Mouse (Mus musculus) embryonic facial prominence, embryonic 11.5 days (tissue): Measurements from ENCODE around the gene Sgms1. TPM values are rescaled to one million over a fixed set of nuclear protein-coding genes. Genes with fewer than 3 reads are reported as not detected.

Experiments used
- ATAC-seq: fragments of 200-750 bp; cut with Nextera tagmentation; replicated peaks from 2 replicates; pipeline ENCODE4 v1.8.0; 2017; ENCODE audit warnings: low read depth; ENCODE audit not compliant: insufficient number of reproducible peaks, low FRiP score, low TSS enrichment
- DNase-seq: peaks from one replicate; pipeline ENCODE4 v3.0.0-alpha.2; 2015; ENCODE audit warnings: low spot score
- H3K27ac ChIP-seq: fragments of 300-500 bp; sonication (generic); replicated peaks from 2 replicates; pipeline ENCODE4 v1.5.1; 2014; ENCODE audit warnings: mild to moderate bottlenecking, low read depth, low read length, control low read depth
- H3K27me3 ChIP-seq: fragments of 300-500 bp; sonication (generic); 2 replicates; pipeline ENCODE4 v1.6.1; 2014; ENCODE audit warnings: mild to moderate bottlenecking, low read length, moderate library complexity, mixed read lengths; ENCODE audit not compliant: control insufficient read depth, insufficient read depth
- H3K36me3 ChIP-seq: fragments of 300-500 bp; sonication (generic); replicated peaks from 2 replicates; pipeline ENCODE4 v1.6.1; 2014; ENCODE audit warnings: low read depth, mild to moderate bottlenecking, low read length, moderate library complexity, mixed read lengths; ENCODE audit not compliant: control insufficient read depth, insufficient read depth
- H3K4me1 ChIP-seq: fragments of 300-500 bp; sonication (generic); 2 replicates; pipeline ENCODE4 v1.6.1; 2014; ENCODE audit warnings: low read length, mixed read lengths; ENCODE audit not compliant: control insufficient read depth, insufficient read depth
- H3K4me2 ChIP-seq: fragments of 300-500 bp; sonication (generic); 2 replicates; pipeline ENCODE4 v1.6.1; 2014; ENCODE audit warnings: low read depth, mild to moderate bottlenecking, control low read depth, low read length, moderate library complexity
- H3K4me3 ChIP-seq: fragments of 300-500 bp; sonication (generic); 2 replicates; pipeline ENCODE4 v1.5.1; 2014; ENCODE audit warnings: low read depth, low read length, control low read depth
- H3K9ac ChIP-seq: fragments of 300-500 bp; sonication (generic); replicated peaks from 2 replicates; pipeline ENCODE4 v1.6.1; 2014; ENCODE audit warnings: mild to moderate bottlenecking, control low read depth, low read length
- H3K9me3 ChIP-seq: fragments of 300-500 bp; sonication (generic); replicated peaks from 2 replicates; pipeline ENCODE4 v1.6.1; 2016; ENCODE audit warnings: mild to moderate bottlenecking, low read length, inconsistent platforms, mixed read lengths; ENCODE audit not compliant: control insufficient read depth
- WGBS: fragments of 180-500 bp; shearing (Covaris S2); extraction: QIAGEN DNeasy Blood & Tissue Kit; methylation state at CpG from one replicate; pipeline ENCODE4 v1.1.7; 2014; 5-methylcytosine and 5-hydroxymethylcytosine counted together
- polyA plus RNA-seq: library from polyadenylated mRNA; unstranded; fragments of >200 nt; fragmentation: Nextera tagmentation; extraction: Ambion mirVana; gene quantifications from 2 replicates; pipeline ENCODE4 v1.2.1, GENCODE M21; 2014

Gene Sgms1
- polyA plus RNA-seq, 1 experiment from 2014 or later = 12.2 TPM

GRCm38 (mm10) chr19:32123196-32123595 is 266.3 kb downstream of the Sgms1 start:
- Histone ChIP-seq H3K36me3 (no peaks in the 10 kb centered on the region), H3K9me3 (no peaks in the 10 kb centered on the region), H3K27me3 (no peaks in the 10 kb centered on the region), H3K9ac (no peak overlapping the region), H3K4me1 (no peaks in the 10 kb centered on the region), H3K4me2 (no peak overlapping the region), H3K4me3 (no peak overlapping the region), H3K27ac (no peak overlapping the region)
- 95% methylated on average over 5 of the region's 5 CpGs for WGBS
- ATAC-seq (no peak), DNase-seq (no peak)

GRCm38 (mm10) chr19:32120798-32121197 is 268.7 kb downstream of the Sgms1 start:
- no peaks in the 10 kb centered on the region for H3K9me3 ChIP-seq
- 95% methylated on average over 1 of the region's 1 CpGs for WGBS
- no peak overlapping the region for H3K9ac ChIP-seq
- H3K4me1 ChIP-seq = no peaks in the 10 kb centered on the region
- no peaks in the 10 kb centered on the region for H3K27me3 ChIP-seq
- no peak overlapping the region for H3K27ac ChIP-seq
- DNase-seq = no peak
- ATAC-seq = no peak
- H3K4me2 ChIP-seq = no peak overlapping the region
- no peaks in the 10 kb centered on the region for H3K36me3 ChIP-seq
- no peak overlapping the region for H3K4me3 ChIP-seq

GRCm38 (mm10) chr19:32119666-32120065 is 269.8 kb downstream of the Sgms1 start:
- no peak overlapping the region for H3K4me3 ChIP-seq
- no peak overlapping the region for H3K9ac ChIP-seq
- WGBS = 88% methylated on average over 2 of the region's 2 CpGs
- no peak overlapping the region for H3K4me2 ChIP-seq
- H3K4me1 ChIP-seq = no peaks in the 10 kb centered on the region
- H3K9me3 ChIP-seq = no peaks in the 10 kb centered on the region
- no peak for DNase-seq
- no peak for ATAC-seq
- H3K27me3 ChIP-seq = no peaks in the 10 kb centered on the region
- no peak overlapping the region for H3K27ac ChIP-seq
- no peaks in the 10 kb centered on the region for H3K36me3 ChIP-seq

- Histone ChIP-seq H3K9me3 (no peaks in the 10 kb centered on the region), H3K4me2 (no peak overlapping the region), H3K9ac (no peak overlapping the region), H3K27ac (no peak overlapping the region), H3K27me3 (no peaks in the 10 kb centered on the region), H3K4me3 (no peak overlapping the region), H3K36me3 (no peaks in the 10 kb centered on the region), H3K4me1 (no peaks in the 10 kb centered on the region)
- WGBS = 90% methylated on average over 3 of the region's 3 CpGs
- ATAC-seq (no peak), DNase-seq (no peak)
Measured at GRCm38 (mm10) chr19:32118496-32118895, 271.0 kb downstream of the Sgms1 start.

GRCm38 (mm10) chr19:32117484-32118018 is 272.0 kb downstream of the Sgms1 start:
- H3K4me3 ChIP-seq = no peak overlapping the region
- H3K9ac ChIP-seq = no peak overlapping the region
- no peaks in the 10 kb centered on the region for H3K36me3 ChIP-seq
- WGBS = 79% methylated on average over 6 of the region's 6 CpGs
- H3K27ac ChIP-seq = no peak overlapping the region
- no peak overlapping the region for H3K4me2 ChIP-seq
- H3K4me1 ChIP-seq = no peaks in the 10 kb centered on the region
- no peaks in the 10 kb centered on the region for H3K27me3 ChIP-seq
- H3K9me3 ChIP-seq = no peaks in the 10 kb centered on the region
- ATAC-seq (no peak), DNase-seq (no peak)

- no peak overlapping the region for H3K27ac ChIP-seq
- ATAC-seq = no peak
- H3K9me3 ChIP-seq = no peaks in the 10 kb centered on the region
- no peaks in the 10 kb centered on the region for H3K27me3 ChIP-seq
- no peak overlapping the region for H3K4me3 ChIP-seq
- H3K9ac ChIP-seq = no peak overlapping the region
- WGBS = 79% methylated on average over 8 of the region's 8 CpGs
- no peaks in the 10 kb centered on the region for H3K4me1 ChIP-seq
- H3K36me3 ChIP-seq = no peaks in the 10 kb centered on the region
- H3K4me2 ChIP-seq = no peak overlapping the region
- no peak for DNase-seq
Measured at GRCm38 (mm10) chr19:32111866-32112790, 277.4 kb downstream of the Sgms1 start.

GRCm38 (mm10) chr19:32107771-32108306 is 281.7 kb downstream of the Sgms1 start, which contains the start of gene Asah2:
Gene Asah2, minus strand, starts transcription at chr19:32108211.
- 0% methylated on average over 27 of the region's 28 CpGs for WGBS
- H3K4me2 ChIP-seq = peak within 1 kb of the TSS; percentile 64
- peak within 1 kb of the TSS; percentile 92 for H3K9ac ChIP-seq
- H3K27ac ChIP-seq = peak within 1 kb of the TSS; percentile 82
- no peaks in the 10 kb centered on the region for H3K27me3 ChIP-seq
- DNase-seq (peak; percentile 81), ATAC-seq (peak; percentile 96)
- no peaks in the 10 kb centered on the region for H3K9me3 ChIP-seq
- H3K4me3 ChIP-seq = peak within 1 kb of the TSS; percentile 63
- H3K4me1 ChIP-seq = no peaks in the 10 kb centered on the region
- no peaks in the 10 kb centered on the region for H3K36me3 ChIP-seq

GRCm38 (mm10) chr19:32106750-32107149 is 282.8 kb downstream of the Sgms1 start:
- Histone ChIP-seq H3K4me2 (no peak overlapping the region), H3K27ac (no peak overlapping the region), H3K36me3 (no peaks in the 10 kb centered on the region), H3K4me1 (no peaks in the 10 kb centered on the region), H3K4me3 (no peak overlapping the region), H3K27me3 (no peaks in the 10 kb centered on the region), H3K9ac (no peak overlapping the region), H3K9me3 (no peaks in the 10 kb centered on the region)
- DNase-seq (no peak), ATAC-seq (no peak)
- WGBS = 91% methylated on average over 2 of the region's 2 CpGs
